In genomic region chr1:186116701-186117488, GRCm38 (mm10) we compare ENCODE assay signal across 9 mouse cellular contexts. TPM values are rescaled to one million over a fixed set of nuclear protein-coding genes. Genes with fewer than 3 reads are reported as not detected.
A peak's percentile ranks its signal among the peaks of the same experiment; 100 is the strongest.
DNase-seq lines count a peak whose midpoint lies in the region; ATAC-seq lines count a peak whose summit lies in the region.
"Had no signal": no experiment of that assay in that cellular context is flagged by ENCODE, and none has a peak within 500 bp of the region (broad histone marks: within the 10 kb centered on the region; RNA-seq: fewer than 3 reads in every experiment).

Gene Lyplal1, minus strand, starts transcription at chr1:186117310.

- H3K27me3 ChIP-seq in hindbrain, embryonic 13.5 days, result no peaks in the 10 kb centered on the region

- ATAC-seq in hindbrain, embryonic 13.5 days (ENCODE audit: low FRiP score), result peak; percentile 96

- peak; percentile 89 for DNase-seq in R1 (ENCODE audit: low read depth, low spot score)
- DNase-seq in cerebellum, postnatal 10 days, result peak; percentile 99
- peak; percentile 88 to 92 for DNase-seq in frontal cortex, postnatal 25 days (ENCODE audit: low spot score in 2 of 2)
- peak; percentile 93 to 96 for DNase-seq in layer of hippocampus, postnatal 25 days (ENCODE audit: extremely low spot score in 1 of 2, low spot score in 1 of 2)
- DNase-seq in lung, postnatal 14 days, result peak; percentile 96
- DNase-seq in retina, adult 2 months (ENCODE audit: low read depth, low spot score), result peak; percentile 75
- peak; percentile 74 for DNase-seq in thymus, postnatal 25 days

- peak within 1 kb of the TSS; percentile 76 for H3K4me2 ChIP-seq in hindbrain, embryonic 13.5 days

- H3K9me3 ChIP-seq in hindbrain, embryonic 13.5 days, result no peaks in the 10 kb centered on the region

- H3K27ac ChIP-seq in hindbrain, embryonic 13.5 days, result peak within 1 kb of the TSS; percentile 95

- H3K36me3 ChIP-seq in hindbrain, embryonic 13.5 days, result peaks cover 1% of the 10 kb centered on the region

- H3K9ac ChIP-seq in hindbrain, embryonic 13.5 days, result peak within 1 kb of the TSS; percentile 92

- peaks cover 13% of the 10 kb centered on the region for H3K4me1 ChIP-seq in hindbrain, embryonic 13.5 days (replicated peaks)

- 4% methylated on average over 44 of the region's 44 CpGs for WGBS in hindbrain, embryonic 13.5 days

- H3K4me3 ChIP-seq in hindbrain, embryonic 13.5 days, result peak within 1 kb of the TSS; percentile 66

RNA-seq across cellular contexts. Expression of gene Lyplal1, which starts in this region (rescaled TPM):
- polyA plus RNA-seq in hindbrain, embryonic 13.5 days (2015; fragmentation: Nextera tagmentation; extraction: Ambion mirVana), result 20.3 and 20.8 TPM in 2 replicates
- total RNA-seq in layer of hippocampus, postnatal 25 days (2021), result 10 to 100 TPM; 10.6 to 11.6 TPM
- total RNA-seq: neutrophil, adult 5-6 weeks had no signal

Comparison
In these comparisons a context has a peak if more than half of its experiments do, and no peak if none do; other contexts are left out.
1. Peak in every context shown above with its lines: DNase-seq, ATAC-seq, H3K4me3 ChIP-seq and H3K27ac ChIP-seq.